Mouse (Mus musculus) kidney, adult 18-20 months (tissue): ENCODE data around the gene Fadd.

ENCODE experiments used
- DNase-seq: peaks from one replicate; pipeline ENCODE4 v3.0.0; 2021

Gene Fadd

DNA sequence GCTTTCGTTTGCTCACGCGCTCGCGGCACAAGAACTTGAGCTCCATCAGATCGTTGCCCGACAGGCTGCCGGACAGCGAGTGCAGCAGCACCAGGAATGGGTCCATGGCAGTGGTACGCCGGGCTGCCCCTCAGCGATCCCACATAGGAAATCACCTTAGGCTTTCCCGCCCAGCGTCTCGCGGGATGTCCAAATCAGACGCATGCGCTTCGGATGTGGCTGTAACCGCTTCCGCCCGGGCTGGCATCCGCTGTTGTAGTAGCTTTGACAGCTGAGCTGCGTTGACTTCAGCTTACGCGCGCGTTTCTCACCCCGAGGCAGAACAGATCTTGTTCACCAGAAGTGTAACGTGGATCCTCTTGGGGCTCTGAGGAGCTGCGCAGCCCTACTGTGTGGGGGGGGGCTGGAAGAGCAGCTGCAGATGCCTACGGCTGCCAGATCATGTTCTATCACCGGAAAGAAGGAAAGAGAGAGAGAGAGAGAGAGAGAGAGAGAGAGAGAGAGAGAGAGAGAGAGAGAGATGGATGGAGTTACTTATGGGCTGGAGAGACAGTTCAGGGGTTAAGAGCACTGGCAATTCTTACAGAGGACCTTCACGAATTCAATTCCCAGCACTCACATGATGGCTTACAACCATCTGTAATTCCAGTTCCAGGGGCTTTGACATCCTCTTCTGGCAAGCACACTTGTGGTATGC lies at the start of gene Fadd:
TSS of gene Fadd (minus strand) at position 180 of the 697 bp plus-strand sequence.
- peak; percentile 96 for DNase-seq

- no peak for DNase-seq
These were observed 48.4 kb upstream of the Fadd start for GRCm38 (mm10) chr7:144630622-144631021.

DNA sequence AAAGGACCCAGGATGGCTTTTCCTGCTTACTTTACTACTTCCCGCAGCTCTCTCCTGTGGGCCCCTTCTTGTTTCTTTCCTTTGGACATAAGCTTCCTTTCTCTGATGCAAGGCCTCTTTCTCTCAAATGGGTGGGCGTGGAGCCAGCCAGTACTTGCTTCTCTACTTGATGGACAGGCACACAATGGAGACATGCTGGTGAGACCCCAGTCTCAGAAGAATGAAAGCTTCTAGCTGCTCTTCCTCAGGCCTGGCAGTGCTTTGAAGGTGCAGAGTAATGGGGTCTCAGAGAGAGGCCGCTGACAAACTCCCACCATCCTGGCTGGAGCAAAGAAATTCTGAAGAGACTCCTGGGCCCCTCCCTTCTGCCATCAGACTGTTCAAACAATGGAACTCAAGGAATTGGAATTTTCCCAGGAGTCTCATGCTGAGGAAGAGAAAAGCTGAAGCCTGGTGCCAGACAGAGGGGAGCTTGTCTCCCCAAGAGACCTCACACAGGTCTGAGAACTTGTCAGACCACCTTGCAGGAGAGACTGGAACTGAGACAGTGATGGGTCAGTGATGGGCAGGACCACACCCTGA lies 46.2 kb upstream of the Fadd start:
- DNase-seq = no peak

- no peak for DNase-seq
These were observed 45.5 kb upstream of the Fadd start for GRCm38 (mm10) chr7:144627606-144628333.

DNA sequence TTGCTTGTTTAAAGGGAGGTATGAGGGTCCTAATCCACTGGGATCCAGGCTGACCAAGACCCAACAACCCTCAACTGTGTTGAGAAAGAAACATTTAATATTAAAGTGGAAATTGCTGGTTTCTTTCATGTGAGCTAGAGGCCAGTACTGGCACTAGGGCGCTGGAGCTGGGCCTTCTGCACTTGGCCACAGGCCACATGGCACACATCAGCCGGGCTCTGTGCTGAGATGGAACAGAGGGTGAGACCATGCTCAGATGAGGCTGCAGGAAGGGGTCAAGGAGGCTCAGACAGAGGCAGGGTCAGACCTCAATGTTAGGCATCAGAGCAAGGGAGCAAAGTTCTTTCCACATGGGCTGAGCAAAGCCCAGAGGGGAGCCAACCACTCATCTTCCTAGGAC lies 43.8 kb upstream of the Fadd start:
- DNase-seq = no peak

DNA sequence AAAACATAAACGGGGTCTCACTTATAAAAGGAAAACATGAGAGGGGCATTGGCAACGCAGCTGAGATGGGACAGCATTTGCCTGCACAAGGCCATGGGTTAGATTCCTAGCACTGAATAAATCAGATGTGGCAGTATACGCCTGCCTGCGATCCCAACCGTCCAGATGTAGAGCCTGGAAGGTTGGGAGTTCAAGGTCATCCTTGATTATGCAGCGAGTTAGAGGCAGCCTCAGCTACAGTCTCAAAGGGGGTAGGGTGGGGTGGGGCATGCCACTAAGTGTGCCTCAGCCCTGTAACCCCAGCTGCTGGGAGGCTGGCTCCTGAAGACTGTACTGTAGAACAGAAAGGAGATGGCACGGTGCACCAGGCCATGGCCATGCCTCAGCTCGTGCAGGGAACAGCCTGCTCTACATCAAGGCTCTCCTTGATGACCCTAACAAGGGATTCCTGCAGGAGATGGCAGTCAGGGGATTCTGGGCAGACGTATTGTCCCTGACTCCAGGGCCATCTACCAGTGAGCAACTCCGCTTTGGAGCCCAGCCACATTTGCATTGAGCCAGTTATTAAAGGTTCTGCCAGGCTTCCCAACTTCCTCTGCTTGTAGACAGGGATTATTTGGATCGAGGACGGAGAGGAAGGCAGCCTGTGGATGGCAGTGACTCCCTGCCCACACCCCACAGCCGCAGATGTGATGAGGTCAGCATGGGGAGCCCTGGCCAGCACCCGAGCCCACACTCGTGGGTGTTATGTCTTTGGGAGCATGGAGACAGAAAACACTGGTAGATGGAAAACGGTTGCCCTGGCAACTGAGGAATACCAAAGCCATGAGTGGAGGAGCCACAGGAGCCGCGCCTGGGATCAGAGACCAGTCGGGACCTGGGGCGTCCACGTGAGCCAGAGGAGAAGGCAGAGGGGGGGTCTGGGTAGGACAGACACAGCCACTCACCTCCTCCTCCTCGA lies 38.7 kb upstream of the Fadd start:
- no peak for DNase-seq

DNA sequence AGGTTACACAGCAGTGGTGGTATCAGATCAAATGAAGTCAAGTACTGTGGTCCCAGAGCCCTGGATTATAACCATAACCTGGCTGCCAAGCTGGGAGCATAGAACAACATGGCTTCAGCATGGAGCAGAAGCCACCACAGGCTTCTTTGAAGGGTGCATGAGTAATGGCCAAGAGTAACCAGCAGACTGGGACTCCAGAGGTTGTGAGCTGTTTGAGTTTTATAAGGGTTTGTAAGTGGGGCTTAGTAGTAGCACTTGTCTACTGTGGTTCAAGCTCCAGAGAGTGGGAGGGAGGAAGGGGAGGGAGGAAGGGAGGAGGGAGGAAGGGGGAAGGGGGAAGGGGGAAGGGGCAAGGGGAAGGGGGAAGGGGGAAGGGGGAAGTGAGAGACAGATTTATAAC lies 38.1 kb upstream of the Fadd start:
- DNase-seq = no peak

GRCm38 (mm10) chr7:144615343-144615742 lies 33.1 kb upstream of the Fadd start:
- no peak for DNase-seq

- DNase-seq = no peak
These were observed 30.6 kb upstream of the Fadd start for GRCm38 (mm10) chr7:144612829-144613228.

DNA sequence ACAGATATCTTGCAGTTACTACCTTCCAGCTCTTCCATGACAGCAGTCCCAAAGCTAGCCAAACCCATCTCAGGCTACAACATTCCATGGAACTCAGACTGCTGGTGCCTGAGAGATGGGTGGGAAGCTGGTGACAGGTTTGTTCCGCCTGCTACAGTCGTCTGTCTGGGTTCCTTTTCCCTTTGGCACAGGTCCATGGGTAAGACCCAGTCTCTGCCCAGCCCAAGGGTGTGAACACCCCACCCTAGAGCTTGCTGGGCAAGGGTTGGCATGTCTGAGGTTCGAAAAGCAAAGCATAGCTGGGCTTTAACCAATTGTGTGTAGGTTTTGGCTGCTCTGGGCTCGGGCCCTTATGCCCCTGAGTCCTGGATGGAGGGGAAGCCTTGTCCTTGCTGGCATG lies 30.1 kb upstream of the Fadd start:
- DNase-seq = no peak

DNA sequence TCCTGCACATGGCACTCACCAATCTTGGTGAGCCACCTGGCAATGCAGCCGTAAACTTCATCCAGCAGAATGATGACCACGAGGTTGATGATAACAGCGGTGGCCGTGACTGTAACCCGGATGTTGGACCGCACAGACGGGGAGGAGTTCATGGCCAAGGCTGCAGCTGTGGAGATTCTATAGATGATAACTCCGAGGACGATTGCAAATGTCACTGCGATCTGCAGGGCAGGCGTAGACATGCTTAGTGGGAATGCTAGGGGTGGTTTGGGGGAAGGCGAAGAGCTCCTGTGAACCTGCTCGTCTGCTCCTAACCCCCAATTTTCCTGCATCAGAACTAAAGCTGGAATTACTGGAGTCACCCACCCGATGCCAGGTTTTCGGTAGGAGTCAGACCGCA lies 29.3 kb upstream of the Fadd start:
- DNase-seq = no peak

GRCm38 (mm10) chr7:144609568-144609967 lies 27.3 kb upstream of the Fadd start:
- no peak for DNase-seq

DNA sequence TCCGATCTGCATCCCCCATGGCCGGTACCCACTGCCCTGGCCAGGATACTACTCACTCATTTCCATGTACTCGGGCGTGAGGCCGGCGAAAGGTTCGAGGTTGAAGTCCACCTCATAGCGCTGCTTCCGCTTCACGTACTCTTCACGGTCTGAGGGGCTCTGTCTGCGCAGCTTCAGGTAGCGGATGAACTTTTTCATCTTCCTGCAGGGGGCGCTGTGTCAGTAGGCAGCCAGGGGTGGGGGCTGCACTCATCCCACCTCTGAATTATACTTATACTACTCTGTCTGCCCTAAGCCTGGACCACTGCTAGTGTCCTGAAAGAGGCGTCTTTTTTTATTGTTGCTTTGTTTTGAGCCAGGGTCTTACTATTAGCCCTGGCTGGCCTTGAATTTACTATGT lies 25.6 kb upstream of the Fadd start:
- DNase-seq = no peak

GRCm38 (mm10) chr7:144604735-144605134 lies 22.5 kb upstream of the Fadd start:
- DNase-seq = no peak

DNA sequence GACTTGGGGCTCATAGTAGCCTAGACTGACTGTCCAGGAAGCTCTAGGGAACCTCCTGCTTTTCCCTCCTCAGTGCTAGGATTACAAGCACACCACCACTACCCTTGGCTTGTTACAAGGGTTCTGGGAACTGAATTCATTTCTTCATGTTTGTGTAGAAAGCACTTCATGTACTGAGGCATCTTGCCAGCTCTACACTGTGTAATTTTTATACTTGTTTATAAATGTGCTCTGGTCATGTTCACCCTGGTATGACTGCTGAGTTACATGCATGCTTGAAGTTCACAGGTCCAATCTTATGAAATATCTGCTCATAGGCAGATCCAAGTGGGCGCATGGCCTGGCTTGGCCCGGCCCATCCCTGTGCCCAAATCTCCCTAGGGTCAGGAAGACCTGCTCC lies 22.0 kb upstream of the Fadd start:
- no peak for DNase-seq

- DNase-seq = no peak
These were observed 18.2 kb upstream of the Fadd start for GRCm38 (mm10) chr7:144600333-144600900.

DNA sequence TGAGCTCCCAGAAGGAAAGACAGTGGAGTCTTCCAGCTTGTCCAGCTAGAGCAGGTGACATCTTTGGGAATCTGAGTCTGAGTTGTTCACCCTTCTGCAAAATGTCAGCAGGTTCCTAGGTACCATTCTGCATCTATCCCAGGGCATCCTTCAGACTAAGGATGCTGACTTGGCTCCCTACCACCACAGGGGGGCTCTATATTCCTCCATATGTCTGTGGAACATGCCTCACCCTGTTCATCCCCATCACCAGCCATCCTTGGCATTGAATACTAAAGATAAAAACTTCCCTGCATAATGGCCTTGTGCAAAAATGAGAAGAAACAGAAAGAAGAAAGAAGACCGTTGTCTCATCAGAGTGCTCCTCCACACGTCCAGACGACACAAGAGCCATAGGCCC lies 7.2 kb upstream of the Fadd start:
- DNase-seq = no peak

GRCm38 (mm10) chr7:144587291-144587690 lies 5.0 kb upstream of the Fadd start:
- DNase-seq = peak; percentile 43

DNA sequence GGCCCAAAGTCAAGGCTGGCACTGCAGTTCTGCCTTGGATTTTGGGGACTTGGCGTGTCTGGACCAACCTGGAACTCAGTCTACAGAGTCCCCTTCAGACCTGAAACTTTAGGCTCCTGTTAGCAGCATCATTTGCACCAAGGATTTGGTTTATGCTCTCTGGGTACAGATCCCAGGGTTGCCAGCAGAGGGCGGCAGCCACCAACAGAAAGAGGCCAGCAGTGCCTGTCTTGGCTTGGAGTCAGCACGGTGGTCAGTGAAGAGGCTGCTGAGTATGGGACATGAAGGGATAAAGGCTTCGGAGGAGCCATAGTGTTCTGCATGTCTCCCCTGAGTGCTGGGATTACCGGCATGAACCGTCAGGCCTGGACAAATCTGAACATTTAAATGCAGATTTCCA lies 3.4 kb upstream of the Fadd start:
- peak; percentile 75 for DNase-seq

DNA sequence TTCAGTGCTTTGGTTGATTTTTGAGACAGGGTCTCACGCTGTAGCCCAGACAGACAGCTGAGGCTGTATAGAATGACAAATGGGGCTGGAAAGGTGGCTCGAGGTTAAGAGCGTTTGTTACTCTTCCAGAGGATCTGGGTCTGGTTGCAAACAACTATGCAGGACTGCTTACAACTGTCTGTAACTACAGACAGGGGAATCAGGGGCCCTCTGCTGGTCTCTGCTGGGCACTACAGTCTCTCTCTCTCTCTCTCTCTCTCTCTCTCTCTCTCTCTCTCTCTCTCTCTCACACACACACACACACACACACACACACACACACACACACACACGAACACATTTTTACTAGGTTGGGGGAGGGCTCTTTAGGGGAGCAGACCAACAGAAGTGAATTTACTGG lies 1.4 kb upstream of the Fadd start:
- peak; percentile 54 for DNase-seq

DNA sequence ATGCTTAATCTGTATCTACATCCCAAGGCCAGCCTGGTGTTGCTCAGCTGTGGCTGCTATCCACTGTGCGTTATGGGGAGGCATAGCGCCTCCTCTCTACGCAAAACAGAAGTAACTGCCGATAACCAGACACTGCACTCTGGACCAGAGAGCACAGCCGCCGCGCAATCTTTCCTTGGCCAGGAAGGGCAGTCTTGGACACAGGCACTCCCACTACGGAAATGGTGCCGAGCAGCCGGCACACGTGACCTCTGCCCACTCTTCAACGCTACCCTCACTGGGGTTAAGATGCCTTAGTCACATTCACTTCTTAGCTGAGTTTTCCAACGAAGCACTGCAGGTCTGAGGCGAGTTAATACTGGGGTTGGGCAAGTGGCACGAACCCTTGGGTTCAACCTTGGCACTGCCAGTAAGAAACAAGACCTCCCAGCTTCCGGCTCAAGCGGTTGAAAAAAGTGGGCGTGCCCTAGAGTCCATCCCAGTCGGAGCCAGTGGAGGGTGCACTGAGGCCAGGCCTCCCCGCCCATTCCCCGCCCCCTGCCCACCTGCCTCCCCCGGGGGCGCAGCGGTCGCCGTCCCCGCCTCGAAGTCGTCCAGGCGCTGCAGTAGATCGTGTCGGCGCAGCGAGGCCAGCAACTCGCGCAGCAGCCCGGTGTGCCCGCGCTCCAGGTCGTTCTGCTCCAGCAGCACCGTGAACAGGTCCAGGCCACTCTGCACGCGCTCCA lies 542 bp downstream of the Fadd start:
- peak; percentile 89 for DNase-seq

DNA sequence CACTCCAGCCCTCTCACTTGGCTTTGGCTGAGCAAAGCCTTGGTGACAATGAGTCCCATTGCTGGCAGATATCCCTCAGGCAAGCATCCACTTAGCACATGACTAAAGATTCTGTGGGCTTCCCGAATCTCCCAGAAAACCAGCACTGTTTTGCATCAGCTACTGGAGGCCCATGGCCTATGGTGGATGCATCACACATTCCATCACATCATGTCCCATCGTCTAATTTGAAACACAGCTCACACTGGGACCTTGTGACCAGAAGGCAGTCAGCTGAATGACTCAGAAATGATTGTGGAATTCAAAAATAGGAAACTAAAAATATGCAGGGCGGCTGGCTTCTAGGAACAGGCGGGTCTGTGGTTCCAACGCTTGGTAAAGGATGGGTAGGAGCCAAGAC lies 4.4 kb downstream of the Fadd start:
- DNase-seq = no peak
